Mouse (Mus musculus) forebrain, embryonic 11.5 days (tissue): ENCODE measurements around the gene Eef2. TPM values are rescaled to one million over a fixed set of nuclear protein-coding genes. Genes with fewer than 3 reads are reported as not detected.

Source experiments
- ATAC-seq: fragments of 200-750 bp; cut with Nextera tagmentation; replicated peaks from 2 replicates; pipeline ENCODE4 v1.8.0; 2017; ENCODE audit warnings: moderate TSS enrichment; ENCODE audit not compliant: low FRiP score
- DNase-seq: peaks from one replicate; pipeline ENCODE4 v3.0.0-alpha.2; 2017; ENCODE audit warnings: low spot score
- H3K27ac ChIP-seq: fragments of 300-500 bp; sonication (generic); 2 replicates; pipeline ENCODE4 v1.5.1; 2014; ENCODE audit warnings: low read depth, low read length
- H3K27me3 ChIP-seq: fragments of 300-500 bp; sonication (generic); 2 replicates; pipeline ENCODE4 v1.6.1; 2014; ENCODE audit warnings: mild to moderate bottlenecking, low read length, mixed read lengths; ENCODE audit not compliant: control insufficient read depth, insufficient read depth
- H3K36me3 ChIP-seq: fragments of 300-500 bp; sonication (generic); 2 replicates; pipeline ENCODE4 v1.6.1; 2014; ENCODE audit warnings: mild to moderate bottlenecking, low read length, moderate library complexity, mixed read lengths; ENCODE audit not compliant: control insufficient read depth, insufficient read depth
- H3K4me1 ChIP-seq: fragments of 300-500 bp; sonication (generic); replicated peaks from 2 replicates; pipeline ENCODE4 v1.6.1; 2014; ENCODE audit warnings: low read length, mixed read lengths; ENCODE audit not compliant: control insufficient read depth, insufficient read depth
- H3K4me2 ChIP-seq: fragments of 300-500 bp; sonication (generic); 2 replicates; pipeline ENCODE4 v1.6.1; 2014; ENCODE audit warnings: low read depth, mild to moderate bottlenecking, low read length, moderate library complexity, mixed read lengths; ENCODE audit not compliant: severe bottlenecking
- H3K4me3 ChIP-seq: fragments of 300-500 bp; sonication (generic); 2 replicates; pipeline ENCODE4 v1.5.1; 2014; ENCODE audit warnings: low read depth, low read length
- H3K9ac ChIP-seq: fragments of 300-500 bp; sonication (generic); 2 replicates; pipeline ENCODE4 v1.6.1; 2014; ENCODE audit warnings: low read length
- H3K9me3 ChIP-seq: fragments of 300-500 bp; sonication (generic); 2 replicates; pipeline ENCODE4 v1.6.1; 2016; ENCODE audit warnings: low read length, mixed read lengths; ENCODE audit not compliant: control insufficient read depth
- WGBS: fragments of 180-500 bp; shearing (Covaris S2); extraction: QIAGEN DNeasy Blood & Tissue Kit; methylation state at CpG from one replicate; pipeline ENCODE4 v1.1.7; 2014; 5-methylcytosine and 5-hydroxymethylcytosine counted together
- polyA plus RNA-seq: library from polyadenylated mRNA; unstranded; fragments of >200 nt; fragmentation: Nextera tagmentation; extraction: Ambion mirVana; gene quantifications from 2 replicates; pipeline ENCODE4 v1.2.1, GENCODE M21; 2014

Gene Eef2
- polyA plus RNA-seq, 1 experiment from 2014 or later = 501 TPM

- Histone ChIP-seq H3K4me2 (peak within 1 kb of the TSS; percentile 68), H3K4me3 (peak within 1 kb of the TSS; percentile 66), H3K9me3 (no peaks in the 10 kb centered on the region), H3K4me1 (peaks cover 18% of the 10 kb centered on the region), H3K27ac (peak within 1 kb of the TSS; percentile 59), H3K27me3 (no peaks in the 10 kb centered on the region), H3K9ac (peak within 1 kb of the TSS; percentile 69), H3K36me3 (peaks cover 43% of the 10 kb centered on the region)
- peak; percentile 97 for DNase-seq
- WGBS = 5% methylated on average over 53 of the region's 53 CpGs
- ATAC-seq = peak; percentile 95
Observed at GRCm38 (mm10) chr10:81182336-81183333, 6.2 kb downstream of the Eef2 start, which contains the start of gene Dapk3. Gene Dapk3 (plus strand): TSS chr10:81183005.

- ATAC-seq (no peak), DNase-seq (no peak)
- peak within 1 kb of the TSS; percentile 68 for H3K4me2 ChIP-seq
- no peaks in the 10 kb centered on the region for H3K9me3 ChIP-seq
- H3K27me3 ChIP-seq = no peaks in the 10 kb centered on the region
- peak within 1 kb of the TSS; percentile 66 for H3K4me3 ChIP-seq
- peak within 1 kb of the TSS; percentile 69 for H3K9ac ChIP-seq
- whole genome bisulfite sequencing = 88% methylated on average over 5 of the region's 5 CpGs
- peaks cover 32% of the 10 kb centered on the region for H3K36me3 ChIP-seq
- H3K27ac ChIP-seq = peak within 1 kb of the TSS; percentile 59
- peaks cover 11% of the 10 kb centered on the region for H3K4me1 ChIP-seq
Observed at GRCm38 (mm10) chr10:81183805-81184204, 7.4 kb downstream of the Eef2 start, which contains the start of gene 4930442H23Rik. Gene 4930442H23Rik (minus strand): TSS chr10:81183849.

DNA sequence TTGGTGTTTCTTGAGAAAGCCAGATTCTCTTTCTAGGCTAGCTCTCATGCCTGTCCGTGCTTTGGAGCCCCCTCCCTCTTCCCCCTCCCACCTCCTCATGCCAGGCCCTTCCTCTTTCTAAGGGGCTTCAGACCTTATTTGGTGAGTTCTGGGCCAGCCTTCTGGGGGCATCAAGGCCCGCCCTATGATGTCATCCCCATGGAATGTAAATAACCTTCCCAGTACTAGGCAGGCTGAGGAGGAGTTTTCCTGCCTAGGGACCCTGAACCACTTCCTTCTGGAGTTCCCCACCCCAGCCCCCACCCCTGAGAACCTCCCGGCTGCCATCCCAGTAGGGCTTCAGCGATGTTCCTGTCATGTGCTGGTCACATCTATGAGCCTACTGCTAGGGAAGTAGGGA is 8.3 kb downstream of the Eef2 start:
- H3K27ac ChIP-seq = no peak overlapping the region
- H3K4me2 ChIP-seq = no peak overlapping the region
- H3K36me3 ChIP-seq = peaks cover 22% of the 10 kb centered on the region

DNA sequence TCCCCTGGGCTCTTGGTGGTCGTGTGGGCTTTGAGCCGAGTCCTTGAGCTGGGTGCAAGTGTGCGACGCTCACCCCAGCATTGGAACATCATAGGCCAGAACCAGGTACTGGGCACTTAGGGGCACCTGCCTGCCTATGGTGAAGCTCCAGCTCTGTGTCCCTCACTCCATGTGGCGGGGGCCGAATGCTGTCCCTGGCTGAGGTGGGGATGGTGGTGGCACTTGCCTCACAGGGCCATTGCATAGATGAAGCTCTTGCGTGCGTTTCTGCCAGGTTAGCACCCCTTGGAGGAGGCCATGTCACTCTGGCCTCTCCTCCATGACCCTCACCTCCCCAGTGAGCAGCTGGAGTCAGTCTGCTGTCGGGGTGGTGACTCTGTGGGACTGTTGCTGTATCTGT is 10.7 kb downstream of the Eef2 start:
- Histone ChIP-seq H3K27me3 (no peaks in the 10 kb centered on the region), H3K4me1 (peaks cover 9% of the 10 kb centered on the region), H3K27ac (no peak overlapping the region), H3K4me2 (no peak overlapping the region), H3K36me3 (peaks cover 1% of the 10 kb centered on the region; the same call in 1 of the 2 replicates), H3K9ac (no peak overlapping the region), H3K9me3 (no peaks in the 10 kb centered on the region), H3K4me3 (no peak overlapping the region)
- DNase-seq (no peak), ATAC-seq (no peak)
- WGBS = 95% methylated on average over 9 of the region's 9 CpGs

More for the DNA sequence above, 8.3 kb downstream of the Eef2 start:
- no peak for DNase-seq
- no peak for ATAC-seq
- Histone ChIP-seq H3K27me3 (no peaks in the 10 kb centered on the region), H3K9me3 (no peaks in the 10 kb centered on the region), H3K9ac (no peak overlapping the region), H3K4me3 (no peak overlapping the region), H3K4me1 (peaks cover 9% of the 10 kb centered on the region)
- WGBS = 78% methylated on average over 4 of the region's 4 CpGs

- Histone ChIP-seq H3K27ac (no peak overlapping the region), H3K9me3 (no peaks in the 10 kb centered on the region), H3K4me2 (no peak overlapping the region), H3K4me1 (peaks cover 13% of the 10 kb centered on the region), H3K9ac (no peak overlapping the region), H3K27me3 (peaks cover 11% of the 10 kb centered on the region), H3K36me3 (no peaks in the 10 kb centered on the region; the same call in 1 of the 2 replicates), H3K4me3 (no peak overlapping the region)
- ATAC-seq (no peak), DNase-seq (no peak)
- 80% methylated on average over 26 of the region's 26 CpGs for WGBS
Observed at GRCm38 (mm10) chr10:81189821-81190220, 13.4 kb downstream of the Eef2 start.

GRCm38 (mm10) chr10:81190236-81190911 is 13.9 kb downstream of the Eef2 start:
- no peaks in the 10 kb centered on the region; the same call in 1 of the 2 replicates for H3K36me3 ChIP-seq

GRCm38 (mm10) chr10:81190912-81191321 is 14.5 kb downstream of the Eef2 start:
- WGBS = 71% methylated on average over 6 of the region's 6 CpGs
- H3K27me3 ChIP-seq = peaks cover 21% of the 10 kb centered on the region
- no peaks in the 10 kb centered on the region; the same call in 1 of the 2 replicates for H3K36me3 ChIP-seq
- no peak overlapping the region for H3K9ac ChIP-seq
- no peak overlapping the region for H3K27ac ChIP-seq
- no peak overlapping the region for H3K4me2 ChIP-seq
- ATAC-seq (no peak), DNase-seq (no peak)
- H3K4me3 ChIP-seq = no peak overlapping the region
- H3K9me3 ChIP-seq = no peaks in the 10 kb centered on the region
- peaks cover 13% of the 10 kb centered on the region for H3K4me1 ChIP-seq

More at GRCm38 (mm10) chr10:81190236-81190911, 13.9 kb downstream of the Eef2 start:
- WGBS = 66% methylated on average over 31 of the region's 31 CpGs
- no peak for ATAC-seq
- Histone ChIP-seq H3K9ac (no peak overlapping the region), H3K4me3 (no peak overlapping the region), H3K27ac (no peak overlapping the region), H3K4me1 (peaks cover 13% of the 10 kb centered on the region), H3K27me3 (peaks cover 17% of the 10 kb centered on the region), H3K9me3 (no peaks in the 10 kb centered on the region), H3K4me2 (no peak overlapping the region)
- DNase-seq = peak; percentile 75

GRCm38 (mm10) chr10:81191342-81191982 is 15.0 kb downstream of the Eef2 start:
- Histone ChIP-seq H3K4me3 (no peak overlapping the region), H3K27ac (no peak overlapping the region), H3K9me3 (no peaks in the 10 kb centered on the region), H3K4me2 (no peak overlapping the region; the same call in 1 of the 2 replicates), H3K4me1 (peaks cover 13% of the 10 kb centered on the region), H3K9ac (no peak overlapping the region), H3K36me3 (no peaks in the 10 kb centered on the region; the same call in 1 of the 2 replicates), H3K27me3 (peaks cover 21% of the 10 kb centered on the region)
- 87% methylated on average over 18 of the region's 18 CpGs for WGBS
- ATAC-seq (no peak), DNase-seq (no peak)
